Mouse (Mus musculus): ENCODE measurements around the gene Sec1.

- TF ChIP-seq CTCF (IDR thresholded peaks at IDR 0.05; ENCODE audit: control insufficient read depth, insufficient read depth, insufficient read length), result no peak
- TF ChIP-seq USF1 (IDR thresholded peaks at IDR 0.05; ENCODE audit: low read depth), result no peak
Measured at GRCm38 (mm10) chr7:45720413-45721233, 26.4 kb upstream of the Sec1 start, which contains the start of gene Fam83e.

Measured in C2C12 (cell line).